Mouse (Mus musculus) neural tube, embryonic 15.5 days (tissue): Measurements from ENCODE around the gene Il1r2. TPM values are rescaled to one million over a fixed set of nuclear protein-coding genes. Genes with fewer than 3 reads are reported as not detected.

Source experiments
- ATAC-seq: fragments of 200-750 bp; cut with Nextera tagmentation; 2 replicates; pipeline ENCODE4 v1.8.0; 2017; ENCODE audit warnings: mild to moderate bottlenecking, moderate TSS enrichment, moderate library complexity; ENCODE audit not compliant: low FRiP score
- H3K27ac ChIP-seq: fragments of 300-500 bp; sonication (generic); replicated peaks from 2 replicates; pipeline ENCODE4 v1.5.1; 2015; ENCODE audit warnings: mild to moderate bottlenecking, inconsistent platforms
- H3K27me3 ChIP-seq: fragments of 300-500 bp; sonication (generic); replicated peaks from 2 replicates; pipeline ENCODE4 v1.6.1; 2015; ENCODE audit warnings: inconsistent platforms
- H3K36me3 ChIP-seq: fragments of 300-500 bp; sonication (generic); 2 replicates; pipeline ENCODE4 v1.6.1; 2015; ENCODE audit warnings: inconsistent platforms
- H3K4me1 ChIP-seq: fragments of 300-500 bp; sonication (generic); 2 replicates; pipeline ENCODE4 v1.6.1; 2015; ENCODE audit warnings: inconsistent platforms
- H3K4me2 ChIP-seq: fragments of 300-500 bp; sonication (generic); 2 replicates; pipeline ENCODE4 v1.6.1; 2015; ENCODE audit warnings: inconsistent platforms, mild to moderate bottlenecking, moderate library complexity
- H3K4me3 ChIP-seq: fragments of 300-500 bp; sonication (generic); replicated peaks from 2 replicates; pipeline ENCODE4 v1.5.1; 2015; ENCODE audit warnings: mild to moderate bottlenecking, inconsistent platforms
- H3K9ac ChIP-seq: fragments of 300-500 bp; sonication (generic); replicated peaks from 2 replicates; pipeline ENCODE4 v1.6.1; 2015; ENCODE audit warnings: mild to moderate bottlenecking, inconsistent platforms
- H3K9me3 ChIP-seq: fragments of 300-500 bp; sonication (generic); replicated peaks from 2 replicates; pipeline ENCODE4 v1.6.1; 2016; ENCODE audit warnings: inconsistent platforms
- WGBS: fragments of 180-500 bp; shearing (Covaris S2); methylation state at CpG from one replicate; pipeline ENCODE4 v1.1.7; 2015; ENCODE audit warnings: mixed read lengths; 5-methylcytosine and 5-hydroxymethylcytosine counted together
- polyA plus RNA-seq: library from polyadenylated mRNA; unstranded; fragments of >200 nt; fragmentation: Nextera tagmentation; extraction: Ambion mirVana; gene quantifications from 2 replicates; pipeline ENCODE4 v1.2.1, GENCODE M21; 2015

The Il1r2 gene
- polyA plus RNA-seq, result 0.63 and 3.0 TPM in 2 replicates

GRCm38 (mm10) chr1:40073779-40074178 is at the start of gene Il1r2:
TSS of gene Il1r2 (plus strand) at chr1:40074079.
- no peaks in the 10 kb centered on the region for H3K27me3 ChIP-seq
- H3K36me3 ChIP-seq, result no peaks in the 10 kb centered on the region
- no peak within 1 kb of the TSS for H3K4me2 ChIP-seq
- no peaks in the 10 kb centered on the region for H3K9me3 ChIP-seq
- WGBS, result 97% methylated on average over 5 of the region's 5 CpGs
- no peak for ATAC-seq
- H3K9ac ChIP-seq, result no peak within 1 kb of the TSS
- H3K27ac ChIP-seq, result no peak within 1 kb of the TSS
- H3K4me3 ChIP-seq, result no peak within 1 kb of the TSS
- no peaks in the 10 kb centered on the region for H3K4me1 ChIP-seq

DNA sequence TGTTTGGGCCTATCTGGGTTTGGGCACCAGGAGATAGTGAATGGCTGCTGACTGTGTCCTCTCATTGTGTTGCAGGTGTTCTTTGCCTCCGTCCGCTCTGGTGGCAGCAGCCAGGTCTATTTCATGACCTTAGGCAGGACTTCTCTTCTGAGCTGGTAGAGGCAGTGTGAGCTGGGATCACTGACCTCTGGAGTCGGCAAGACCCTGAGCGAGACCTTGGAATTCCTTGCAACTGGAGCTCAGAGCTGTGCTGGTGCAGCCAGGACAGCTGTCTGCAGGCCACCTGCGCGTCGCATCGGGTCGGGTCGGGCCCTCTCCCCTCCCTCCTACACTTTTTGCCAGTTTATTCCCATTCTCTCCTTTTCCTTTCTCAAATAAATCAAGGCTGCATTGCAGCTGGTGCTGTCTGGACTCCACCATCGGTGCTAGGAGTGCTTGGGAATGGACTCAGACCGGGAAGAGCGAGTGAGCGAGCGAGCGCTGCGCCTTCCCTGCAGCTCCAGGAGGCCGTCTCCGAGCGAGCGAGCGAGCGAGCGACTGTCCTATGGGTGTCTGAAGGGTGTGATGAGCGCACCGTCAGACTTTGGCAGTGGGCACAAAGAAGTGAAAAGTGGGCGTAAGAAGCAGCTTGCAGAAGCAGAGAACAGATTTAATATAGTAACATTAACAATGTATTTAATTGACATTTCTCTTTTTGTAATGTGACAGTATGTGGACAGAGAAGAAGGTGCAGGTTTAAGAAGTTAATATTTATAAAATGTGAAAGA is 49.1 kb upstream of the Il1r2 start:
- H3K27me3 ChIP-seq, result no peaks in the 10 kb centered on the region
- no peak overlapping the region for H3K4me3 ChIP-seq
- WGBS, result 94% methylated on average over 27 of the region's 27 CpGs
- ATAC-seq, result no peak
- H3K9ac ChIP-seq, result no peak overlapping the region
- no peaks in the 10 kb centered on the region for H3K4me1 ChIP-seq
- H3K4me2 ChIP-seq, result no peak overlapping the region
- H3K36me3 ChIP-seq, result peaks cover 72% of the 10 kb centered on the region
- H3K9me3 ChIP-seq, result no peaks in the 10 kb centered on the region
- H3K27ac ChIP-seq, result no peak overlapping the region

- Histone ChIP-seq H3K36me3 (peaks cover 65% of the 10 kb centered on the region), H3K4me2 (no peak overlapping the region), H3K9me3 (no peaks in the 10 kb centered on the region), H3K4me3 (no peak overlapping the region), H3K27me3 (no peaks in the 10 kb centered on the region), H3K9ac (no peak overlapping the region), H3K4me1 (no peaks in the 10 kb centered on the region), H3K27ac (no peak overlapping the region)
- 93% methylated on average over 5 of the region's 5 CpGs for WGBS
- no peak for ATAC-seq
Measured at GRCm38 (mm10) chr1:40025416-40025815, 48.5 kb upstream of the Il1r2 start.

DNA sequence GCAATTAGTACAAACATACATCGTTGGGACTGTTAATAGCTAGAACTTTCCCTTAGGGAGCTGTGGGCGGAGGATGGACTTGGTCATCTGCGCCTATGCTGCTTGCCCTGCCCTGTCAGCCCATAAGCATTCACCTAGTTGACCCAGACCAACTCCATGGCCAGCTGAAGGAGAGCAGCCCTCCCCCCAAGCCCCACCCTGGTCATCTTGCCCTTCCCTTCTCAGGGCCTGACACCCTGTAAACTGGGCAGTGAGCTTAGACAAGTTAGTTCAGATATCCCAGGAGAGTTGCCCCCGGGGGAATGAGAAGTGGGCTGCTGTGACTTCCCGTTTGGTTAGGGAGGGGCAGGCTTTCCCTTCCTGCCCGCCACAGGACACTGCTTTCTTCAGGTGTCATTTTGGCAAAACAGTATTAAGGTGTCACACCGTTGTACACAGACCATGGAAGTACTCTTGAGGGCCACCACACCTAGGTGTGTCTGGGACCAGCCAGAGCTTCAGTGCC is 46.7 kb upstream of the Il1r2 start:
- Histone ChIP-seq H3K9ac (no peak overlapping the region), H3K4me1 (no peaks in the 10 kb centered on the region), H3K9me3 (no peaks in the 10 kb centered on the region), H3K36me3 (peaks cover 55% of the 10 kb centered on the region), H3K27ac (no peak overlapping the region), H3K4me3 (no peak overlapping the region), H3K27me3 (no peaks in the 10 kb centered on the region), H3K4me2 (no peak overlapping the region)
- 84% methylated on average over 7 of the region's 7 CpGs for WGBS
- no peak for ATAC-seq

GRCm38 (mm10) chr1:40028207-40028998 is 45.5 kb upstream of the Il1r2 start:
- Histone ChIP-seq H3K9me3 (no peaks in the 10 kb centered on the region), H3K4me1 (no peaks in the 10 kb centered on the region), H3K4me2 (no peak overlapping the region), H3K27me3 (no peaks in the 10 kb centered on the region), H3K9ac (no peak overlapping the region), H3K4me3 (no peak overlapping the region), H3K36me3 (peaks cover 42% of the 10 kb centered on the region), H3K27ac (no peak overlapping the region)
- WGBS, result 88% methylated on average over 12 of the region's 12 CpGs
- no peak for ATAC-seq

DNA sequence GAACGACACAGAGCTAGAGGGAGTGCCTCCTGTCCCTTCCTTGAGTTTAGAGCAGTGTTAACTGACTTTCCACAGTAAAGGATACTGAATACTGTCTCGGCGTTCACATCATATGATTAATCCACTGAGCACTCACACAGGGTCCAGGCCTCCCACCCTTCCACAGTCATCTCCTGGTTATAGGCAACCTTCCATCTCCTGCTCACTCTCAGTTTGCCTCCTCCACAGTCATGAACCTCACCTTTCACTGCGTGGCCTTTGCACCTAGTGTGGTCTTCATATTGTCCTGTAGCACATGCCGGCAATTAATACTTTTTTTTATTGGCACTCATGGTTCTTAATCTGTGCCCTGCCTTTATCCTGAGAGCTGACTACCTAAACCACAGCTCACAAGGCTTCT is 44.3 kb upstream of the Il1r2 start:
- H3K9ac ChIP-seq, result no peak overlapping the region
- H3K4me3 ChIP-seq, result no peak overlapping the region
- H3K36me3 ChIP-seq, result peaks cover 30% of the 10 kb centered on the region
- no peaks in the 10 kb centered on the region for H3K9me3 ChIP-seq
- no peaks in the 10 kb centered on the region for H3K4me1 ChIP-seq
- ATAC-seq, result no peak
- H3K27me3 ChIP-seq, result no peaks in the 10 kb centered on the region
- no peak overlapping the region for H3K27ac ChIP-seq
- no peak overlapping the region for H3K4me2 ChIP-seq
- WGBS, result 95% methylated on average over 5 of the region's 5 CpGs

DNA sequence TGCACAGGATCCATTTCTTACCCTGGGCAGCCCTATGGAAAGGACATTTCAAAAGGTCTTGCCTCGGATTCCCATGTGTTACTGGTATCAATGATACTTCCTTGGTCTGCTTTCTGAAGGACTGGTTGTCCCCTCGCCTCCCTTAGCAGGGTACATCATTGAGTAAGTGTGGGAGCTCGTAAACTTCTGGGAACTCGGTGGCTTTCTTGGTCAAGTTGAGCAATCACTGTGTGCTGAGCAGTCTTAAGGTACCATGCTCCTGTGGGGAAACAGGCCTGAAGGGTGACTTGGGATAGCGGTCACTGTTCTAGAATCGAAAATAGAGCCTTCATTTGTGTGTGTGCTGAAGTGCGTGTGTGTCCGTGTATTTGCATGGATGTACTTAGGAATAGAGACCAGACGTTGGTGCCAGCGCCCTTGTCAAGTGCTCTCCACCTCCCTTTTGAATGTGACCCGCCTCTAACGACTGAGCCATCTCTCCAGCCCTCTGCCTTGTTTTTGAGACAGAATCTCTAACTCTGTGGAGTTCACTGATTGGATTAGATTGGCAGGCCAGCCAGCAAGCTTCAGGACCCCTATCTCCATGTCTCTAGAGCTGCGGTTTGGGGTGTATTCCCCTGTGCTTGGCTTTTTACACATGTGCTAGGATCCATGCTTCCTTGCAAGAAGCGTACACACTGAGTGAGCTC is 43.4 kb upstream of the Il1r2 start:
- Histone ChIP-seq H3K4me2 (no peak overlapping the region), H3K4me3 (no peak overlapping the region), H3K27me3 (no peaks in the 10 kb centered on the region), H3K36me3 (peaks cover 22% of the 10 kb centered on the region), H3K9ac (no peak overlapping the region), H3K27ac (no peak overlapping the region), H3K4me1 (no peaks in the 10 kb centered on the region), H3K9me3 (no peaks in the 10 kb centered on the region)
- 90% methylated on average over 14 of the region's 14 CpGs for WGBS
- ATAC-seq, result no peak

GRCm38 (mm10) chr1:40030976-40031356 is 42.9 kb upstream of the Il1r2 start:
- 93% methylated on average over 8 of the region's 8 CpGs for whole genome bisulfite sequencing
- H3K9me3 ChIP-seq, result no peaks in the 10 kb centered on the region
- no peak overlapping the region for H3K4me3 ChIP-seq
- no peak overlapping the region for H3K27ac ChIP-seq
- no peak overlapping the region for H3K9ac ChIP-seq
- H3K4me2 ChIP-seq, result no peak overlapping the region
- no peaks in the 10 kb centered on the region for H3K27me3 ChIP-seq
- H3K4me1 ChIP-seq, result no peaks in the 10 kb centered on the region
- H3K36me3 ChIP-seq, result peaks cover 17% of the 10 kb centered on the region
- ATAC-seq, result no peak

DNA sequence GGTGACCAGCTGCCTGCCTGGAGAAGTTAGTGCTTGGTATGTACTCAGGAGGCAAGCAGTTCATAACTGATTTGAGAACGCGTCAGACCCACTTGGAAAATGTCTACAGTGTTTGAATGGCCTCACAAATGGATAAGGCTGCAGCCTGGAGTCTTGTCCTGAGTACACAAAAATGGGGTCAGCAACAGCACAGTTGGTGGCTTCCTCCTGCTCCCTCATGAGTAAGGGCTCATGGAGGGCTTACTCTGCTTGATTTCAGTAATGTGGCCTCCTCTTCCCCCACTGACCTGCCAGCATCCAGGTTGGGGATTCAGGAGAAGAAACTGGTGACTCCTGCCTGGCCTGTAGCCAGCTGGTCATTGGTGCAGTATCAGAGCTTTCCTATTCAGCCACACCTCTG is 42.3 kb upstream of the Il1r2 start:
- 94% methylated on average over 2 of the region's 2 CpGs for WGBS
- no peaks in the 10 kb centered on the region for H3K9me3 ChIP-seq
- H3K27me3 ChIP-seq, result no peaks in the 10 kb centered on the region
- ATAC-seq, result no peak
- no peak overlapping the region for H3K27ac ChIP-seq
- no peak overlapping the region for H3K9ac ChIP-seq
- H3K4me1 ChIP-seq, result no peaks in the 10 kb centered on the region
- H3K4me3 ChIP-seq, result no peak overlapping the region
- no peak overlapping the region for H3K4me2 ChIP-seq
- H3K36me3 ChIP-seq, result peaks cover 11% of the 10 kb centered on the region

GRCm38 (mm10) chr1:40033315-40033714 is 40.6 kb upstream of the Il1r2 start:
- no peaks in the 10 kb centered on the region for H3K27me3 ChIP-seq
- no peak overlapping the region for H3K27ac ChIP-seq
- no peak overlapping the region for H3K4me3 ChIP-seq
- no peak overlapping the region for H3K9ac ChIP-seq
- WGBS, result 71% methylated on average over 4 of the region's 4 CpGs
- no peaks in the 10 kb centered on the region for H3K36me3 ChIP-seq
- no peaks in the 10 kb centered on the region for H3K9me3 ChIP-seq
- H3K4me2 ChIP-seq, result no peak overlapping the region
- H3K4me1 ChIP-seq, result no peaks in the 10 kb centered on the region
- no peak for ATAC-seq

DNA sequence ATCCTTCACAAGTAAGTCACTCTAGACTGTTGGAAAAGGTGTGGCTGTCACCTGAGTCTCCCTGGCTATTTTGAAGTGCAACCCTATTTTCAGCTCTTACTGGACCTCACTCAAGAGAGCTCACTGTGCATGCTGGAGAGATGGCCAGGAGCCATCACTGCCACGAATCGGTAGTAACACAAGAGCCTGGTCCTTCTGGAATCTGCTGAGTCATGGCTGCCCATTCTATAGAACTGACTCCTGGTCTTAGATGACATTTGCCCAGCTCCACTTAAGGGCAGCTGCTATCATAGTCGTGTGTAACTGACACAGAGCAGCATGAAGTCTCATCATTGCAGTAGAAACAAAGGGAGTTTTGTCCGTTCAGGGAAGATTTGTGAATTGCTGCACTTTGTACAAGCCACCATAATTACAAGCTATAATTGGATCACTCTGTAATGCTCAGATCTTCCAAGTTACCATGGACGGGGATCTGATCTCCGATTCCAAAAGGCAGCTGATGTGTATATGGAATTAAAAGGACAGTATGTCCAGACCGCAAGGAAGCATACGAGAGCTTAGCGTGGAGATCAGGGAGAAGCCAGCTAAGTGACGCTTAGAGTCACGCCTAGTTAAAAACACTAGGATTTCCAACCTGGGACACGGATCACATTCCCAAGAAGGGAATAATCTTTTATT is 40.0 kb upstream of the Il1r2 start:
- 64% methylated on average over 12 of the region's 12 CpGs for WGBS

More for the DNA sequence above, 40.0 kb upstream of the Il1r2 start:
- H3K4me2 ChIP-seq, result no peak overlapping the region
- no peaks in the 10 kb centered on the region for H3K4me1 ChIP-seq
- no peak overlapping the region for H3K9ac ChIP-seq
- H3K27ac ChIP-seq, result no peak overlapping the region
- ATAC-seq, result no peak
- H3K36me3 ChIP-seq, result no peaks in the 10 kb centered on the region
- no peak overlapping the region for H3K4me3 ChIP-seq
- H3K9me3 ChIP-seq, result no peaks in the 10 kb centered on the region
- no peaks in the 10 kb centered on the region for H3K27me3 ChIP-seq
